ENCODE assay signal across 8 mouse cellular contexts in the genomic region with DNA sequence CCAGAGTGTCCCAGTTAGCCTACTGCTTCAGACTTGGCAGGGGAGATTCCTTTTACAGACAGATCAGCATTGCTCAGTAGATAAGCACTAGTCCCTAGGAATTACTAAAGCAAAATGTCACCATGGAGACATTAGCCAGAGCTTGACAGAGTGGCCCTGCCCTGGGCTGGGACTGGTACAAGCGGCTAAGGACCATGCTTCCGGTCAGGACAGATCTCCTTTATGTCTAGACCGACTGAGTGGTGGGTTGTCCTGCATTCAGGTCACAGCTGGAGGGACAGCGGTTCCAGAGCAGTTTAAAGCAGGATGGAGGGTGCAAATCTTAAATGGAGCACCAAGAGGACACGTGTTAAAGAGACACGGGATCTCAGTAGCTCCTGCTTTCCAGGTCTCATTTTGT. TPM values are rescaled to one million over a fixed set of nuclear protein-coding genes. Genes with fewer than 3 reads are reported as not detected.
A peak's percentile ranks its signal among the peaks of the same experiment; 100 is the strongest.
DNase-seq lines count a peak whose midpoint lies in the region; ATAC-seq and TF ChIP-seq lines count a peak whose summit lies in the region.

No protein-coding gene starts in this region.

- H3K4me2 ChIP-seq in heart, postnatal 0 days (ENCODE audit: low read depth, low read length), result peak overlapping the region; percentile 88
- H3K4me2 ChIP-seq in hindbrain, embryonic 11.5 days (replicated peaks; ENCODE audit: low read depth, low read length), result peak overlapping the region; percentile 94
- H3K4me2 ChIP-seq in midbrain, embryonic 12.5 days (replicated peaks), result peak overlapping the region; percentile 94

- TF ChIP-seq EP300 in heart, postnatal 0 days (IDR thresholded peaks at IDR 0.05; ENCODE audit: low read depth), result no peak

- H3K36me3 ChIP-seq in heart, postnatal 0 days (replicated peaks; ENCODE audit: control insufficient read depth, insufficient read depth, low read length), result peaks cover 12% of the 10 kb centered on the region
- H3K36me3 ChIP-seq in hindbrain, embryonic 11.5 days (ENCODE audit: control insufficient read depth, insufficient read depth, low read length), result peaks cover 3% of the 10 kb centered on the region; the same call in 1 of the 2 replicates
- peaks cover 30% of the 10 kb centered on the region for H3K36me3 ChIP-seq in midbrain, embryonic 12.5 days

- DNase-seq in heart, postnatal 0 days (ENCODE audit: low spot score), result peak; percentile 37
- DNase-seq in heart, postnatal 10 days, result no peak
- DNase-seq in Patski (ENCODE audit: low read depth, low spot score), result no peak
- DNase-seq in hindbrain, embryonic 11.5 days (ENCODE audit: low spot score), result no peak
- no peak for DNase-seq in spleen, adult 18-20 months
- no peak for DNase-seq in spleen, postnatal 36 days (ENCODE audit: low spot score in 2 of 2)

- in situ Hi-C loops in Patski (cut with MboI; ENCODE audit: low pct_unique_long_range_greater_than_20kb), result no loop called here

- POLR2A ChIA-PET in Patski (lab: Charles Lee), result interaction anchor here (1.1 kb wide), 1 partner anchor 23 kb away, joined by 3 read pairs; no protein-coding TSS in a partner anchor

- peaks cover 11% of the 10 kb centered on the region for H3K4me1 ChIP-seq in heart, postnatal 0 days (ENCODE audit: control insufficient read depth, insufficient read depth)
- no peaks in the 10 kb centered on the region for H3K4me1 ChIP-seq in hindbrain, embryonic 11.5 days (replicated peaks; ENCODE audit: control insufficient read depth, insufficient read depth, low read length)
- peaks cover 36% of the 10 kb centered on the region for H3K4me1 ChIP-seq in midbrain, embryonic 12.5 days

- peak overlapping the region; percentile 73 for H3K9ac ChIP-seq in heart, postnatal 0 days (replicated peaks; ENCODE audit: low read depth, low read length)
- H3K9ac ChIP-seq in hindbrain, embryonic 11.5 days (ENCODE audit: low read depth, low read length), result peak overlapping the region; percentile 88
- peak overlapping the region; percentile 82 for H3K9ac ChIP-seq in midbrain, embryonic 12.5 days (replicated peaks)

- H3K4me3 ChIP-seq in heart, postnatal 0 days (ENCODE audit: low read depth, low read length), result peak overlapping the region; percentile 78
- peak overlapping the region; percentile 69 for H3K4me3 ChIP-seq in hindbrain, embryonic 11.5 days (ENCODE audit: low read depth, low read length)
- H3K4me3 ChIP-seq in midbrain, embryonic 12.5 days, result peak overlapping the region; percentile 68

- H3K27me3 ChIP-seq in heart, postnatal 0 days (ENCODE audit: control insufficient read depth, insufficient read depth, low read length), result no peaks in the 10 kb centered on the region
- no peaks in the 10 kb centered on the region for H3K27me3 ChIP-seq in Patski
- H3K27me3 ChIP-seq in hindbrain, embryonic 11.5 days (ENCODE audit: control insufficient read depth, insufficient read depth, low read length), result no peaks in the 10 kb centered on the region
- H3K27me3 ChIP-seq in midbrain, embryonic 12.5 days, result peaks cover 6% of the 10 kb centered on the region; the same call in 1 of the 2 replicates

- WGBS in heart, postnatal 0 days, result under 1% methylated on average over 6 of the region's 6 CpGs
- WGBS in hindbrain, embryonic 11.5 days, result 0% methylated on average over 6 of the region's 6 CpGs
- WGBS in midbrain, embryonic 12.5 days, result 1% methylated on average over 6 of the region's 6 CpGs

- intact Hi-C loops in heart, postnatal 10 days (cut with DNase I), result loop anchor here (2.0 kb wide), 1 partner anchor 19 kb away; no protein-coding TSS in a partner anchor

- H3K9me3 ChIP-seq in heart, postnatal 0 days (replicated peaks; ENCODE audit: control insufficient read depth, low read length), result no peaks in the 10 kb centered on the region
- no peaks in the 10 kb centered on the region for H3K9me3 ChIP-seq in hindbrain, embryonic 11.5 days (ENCODE audit: control insufficient read depth, low read length)
- H3K9me3 ChIP-seq in midbrain, embryonic 12.5 days, result no peaks in the 10 kb centered on the region

- peak; percentile 59 for ATAC-seq in heart, postnatal 0 days (ENCODE audit: insufficient read depth, low read depth)
- peak; percentile 37 for ATAC-seq in Patski
- ATAC-seq in hindbrain, embryonic 11.5 days (ENCODE audit: low FRiP score), result peak; percentile 61
- peak; percentile 63 for ATAC-seq in midbrain, embryonic 12.5 days (ENCODE audit: low FRiP score, low read depth)
- ATAC-seq in activated CD4-positive, CD25-positive, alpha-beta regulatory T cell, adult 4 months, result no peak

- no peak for TF ChIP-seq CTCF in heart, postnatal 0 days (IDR thresholded peaks at IDR 0.05; ENCODE audit: low read depth)
- TF ChIP-seq CTCF in Patski (IDR thresholded peaks at IDR 0.05), result no peak

- H3K27ac ChIP-seq in heart, postnatal 0 days (ENCODE audit: low read depth), result peak overlapping the region; percentile 36; the same call in 1 of the 2 replicates
- no peak overlapping the region for H3K27ac ChIP-seq in hindbrain, embryonic 11.5 days (ENCODE audit: low read depth, low read length)
- no peak overlapping the region for H3K27ac ChIP-seq in midbrain, embryonic 12.5 days (replicated peaks)

- CTCF ChIA-PET in Patski (lab: Charles Lee), result no interaction called here

RNA-seq across cellular contexts. Expression of gene Chst14, which starts 0.3 kb away (rescaled TPM):
- total RNA-seq in heart, postnatal 0 days (2014; rRNA removed; ENCODE audit: low replicate concordance), result 10.8 and 15.3 TPM in 2 replicates
- 12.8 and 14.3 TPM in 2 replicates for polyA plus RNA-seq in heart, postnatal 0 days (2015; fragmentation: Nextera tagmentation; extraction: Ambion mirVana)
- total RNA-seq in heart, postnatal 10 days (2021), result 10 to 100 TPM; 14.1 to 14.5 TPM
- polyA plus RNA-seq in Patski (2021), result 32.3 TPM
- 19.1 and 22.2 TPM in 2 replicates for polyA plus RNA-seq in hindbrain, embryonic 11.5 days (2014; fragmentation: Nextera tagmentation; extraction: Ambion mirVana)
- polyA plus RNA-seq in midbrain, embryonic 12.5 days (2016; fragmentation: Nextera tagmentation; extraction: Ambion mirVana), result 14.5 and 19.5 TPM in 2 replicates
- 1 to 10 TPM; 1.3 to 1.5 TPM for polyA plus RNA-seq in activated CD4-positive, CD25-positive, alpha-beta regulatory T cell, adult 4 months (2017; shearing (Covaris generic))

RNA-seq across cellular contexts. Expression of gene Bahd1, which starts 25.8 kb away (rescaled TPM):
- 9.4 and 11.7 TPM in 2 replicates for total RNA-seq in heart, postnatal 0 days (2014; rRNA removed; ENCODE audit: low replicate concordance)
- 1.6 and 1.9 TPM in 2 replicates for polyA plus RNA-seq in heart, postnatal 0 days (2015; fragmentation: Nextera tagmentation; extraction: Ambion mirVana)
- total RNA-seq in heart, postnatal 10 days (2021), result 10 to 100 TPM; 13.4 to 18.4 TPM
- polyA plus RNA-seq in Patski (2021), result 22.9 TPM
- polyA plus RNA-seq in hindbrain, embryonic 11.5 days (2014; fragmentation: Nextera tagmentation; extraction: Ambion mirVana), result 2.1 TPM in 2 replicates
- 6.4 and 6.7 TPM in 2 replicates for polyA plus RNA-seq in midbrain, embryonic 12.5 days (2016; fragmentation: Nextera tagmentation; extraction: Ambion mirVana)
- polyA plus RNA-seq in activated CD4-positive, CD25-positive, alpha-beta regulatory T cell, adult 4 months (2017; shearing (Covaris generic)), result 1 to 10 TPM; 3.6 TPM
